Mouse (Mus musculus): ENCODE results near the gene Iqcc. TPM values are rescaled to one million over a fixed set of nuclear protein-coding genes. Genes with fewer than 3 reads are reported as not detected.
A peak's percentile ranks its signal among the peaks of the same experiment; 100 is the strongest.

Gene Iqcc
- total RNA-seq, 2 experiments from 2014 or later = 36.2 to 37.4 TPM

DNA sequence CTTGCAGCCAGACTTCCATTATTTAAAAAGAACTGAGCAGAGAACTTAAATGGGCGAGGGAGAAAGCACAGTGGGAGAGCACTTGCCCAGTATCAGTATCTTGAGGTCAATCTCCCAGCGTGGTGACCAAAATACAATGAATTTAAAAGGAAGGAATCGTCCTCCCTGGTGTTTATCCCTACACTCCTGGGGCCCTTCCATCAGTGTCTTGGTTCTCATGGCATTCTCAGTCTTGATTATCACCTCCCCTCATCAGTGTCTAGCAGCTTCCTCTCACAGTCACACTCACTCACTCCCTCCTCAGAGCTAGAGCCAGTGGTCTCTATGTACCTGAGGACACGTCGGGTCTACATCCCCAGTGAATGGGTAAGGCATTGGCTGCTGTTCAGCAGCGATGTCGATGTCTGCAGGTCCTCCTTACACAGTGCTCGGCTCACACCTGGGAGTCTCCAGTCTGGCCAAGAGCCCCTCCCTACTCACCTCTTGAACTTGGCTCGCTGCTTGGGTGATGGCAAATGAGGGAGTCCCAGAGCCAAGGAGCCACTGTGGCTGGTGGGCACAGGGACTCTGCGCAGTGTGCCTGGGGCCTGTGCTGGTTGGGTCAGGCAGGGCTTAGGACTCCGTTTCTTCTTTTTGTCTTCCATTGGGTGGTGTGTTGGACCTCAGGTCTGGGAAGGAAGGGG, 3.4 kb upstream of the Iqcc start:
- no peak for DNase-seq (ENCODE audit: low spot score in 2 of 2)

- no peak for DNase-seq (ENCODE audit: low spot score in 2 of 2)
Observed at GRCm38 (mm10) chr4:129621283-129621841, 2.5 kb upstream of the Iqcc start.

DNA sequence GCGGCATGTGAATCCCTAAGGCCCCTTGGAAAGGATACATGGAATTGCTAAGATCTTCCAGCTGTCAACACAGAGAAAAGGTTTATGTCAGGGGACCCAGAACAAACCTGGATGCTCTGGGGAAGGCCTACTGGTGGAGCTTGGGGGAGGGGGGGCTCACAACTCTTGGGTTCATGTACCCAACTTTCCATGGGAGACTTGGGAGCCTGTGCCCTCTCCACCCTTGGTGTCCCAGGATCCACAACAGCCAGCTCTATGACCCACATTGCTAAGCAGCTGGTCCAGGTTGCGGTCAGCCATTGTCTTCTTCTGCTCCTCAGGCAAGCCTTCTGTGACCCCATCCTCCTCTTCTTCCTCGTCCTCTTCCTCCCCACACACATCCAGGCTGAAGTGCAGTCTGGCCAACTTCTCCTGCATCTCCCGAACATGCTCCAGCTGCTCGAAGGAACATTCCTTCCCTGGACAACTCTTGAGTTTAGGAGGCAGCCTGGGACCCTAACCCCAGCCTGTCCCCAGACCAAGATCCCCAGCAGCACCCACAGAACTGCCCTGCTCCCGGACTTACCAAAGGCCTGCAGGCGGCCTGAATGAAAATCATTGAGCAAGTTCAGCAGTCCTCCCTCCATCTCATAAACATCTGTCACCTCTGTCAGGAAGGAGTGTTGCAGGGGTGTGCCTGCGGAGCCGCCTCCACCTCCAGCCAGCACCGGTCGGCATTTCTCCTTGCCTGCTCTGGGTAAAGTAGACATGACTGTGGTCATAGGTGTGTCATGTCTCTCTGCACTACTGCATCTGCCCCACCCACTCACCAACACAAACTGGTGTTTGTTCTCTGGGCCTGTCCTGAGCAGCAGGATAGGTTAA, 1.8 kb upstream of the Iqcc start:
- DNase-seq (ENCODE audit: low spot score in 2 of 2) = no peak

DNA sequence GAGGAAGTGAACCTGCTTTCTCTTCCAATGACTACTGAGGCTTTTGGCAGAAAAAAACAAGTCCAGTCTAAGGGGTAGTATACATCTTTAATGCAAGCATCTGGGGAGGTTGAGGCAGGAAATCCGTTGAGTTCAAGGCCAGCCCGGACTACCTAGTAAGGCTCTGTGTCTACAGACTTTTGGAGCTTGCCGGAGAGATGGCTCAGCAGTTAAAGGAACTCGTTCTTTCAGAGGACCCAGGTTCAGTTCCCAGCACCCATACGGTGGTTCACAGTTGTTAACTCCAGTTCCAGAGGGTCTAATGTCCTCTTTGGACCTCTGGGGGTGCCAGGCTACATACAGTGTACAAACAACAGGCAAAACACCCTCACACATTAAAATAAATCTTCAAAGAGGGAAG, 868 bp downstream of the Iqcc start:
- no peak for DNase-seq (ENCODE audit: low spot score in 2 of 2)

- DNase-seq (ENCODE audit: low spot score in 2 of 2) = no peak
Observed at GRCm38 (mm10) chr4:129617121-129617641, 1.7 kb downstream of the Iqcc start.

DNA sequence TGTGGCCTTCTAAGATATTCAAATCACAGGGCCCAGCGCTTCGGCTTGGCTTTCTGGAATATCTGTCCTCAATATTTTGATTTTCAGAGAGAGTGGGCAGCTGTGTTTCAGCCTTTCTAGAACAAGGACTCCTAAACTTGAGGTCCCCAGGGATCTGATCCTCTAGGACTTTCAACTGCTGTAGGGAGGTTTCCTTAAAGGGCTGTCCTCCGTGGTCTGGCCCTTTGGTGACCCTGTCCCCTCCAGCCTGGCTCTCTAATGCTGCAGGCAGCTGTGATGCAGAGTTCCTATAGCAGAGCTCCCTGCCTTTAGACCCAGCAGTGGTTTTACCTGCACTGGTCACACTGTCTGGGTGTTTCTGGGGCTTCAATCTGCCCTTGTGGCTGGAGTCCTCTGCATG, 2.3 kb downstream of the Iqcc start:
- no peak for DNase-seq (ENCODE audit: low spot score in 2 of 2)

GRCm38 (mm10) chr4:129615801-129616290, 3.1 kb downstream of the Iqcc start:
- DNase-seq (ENCODE audit: low spot score in 2 of 2) = no peak

DNA sequence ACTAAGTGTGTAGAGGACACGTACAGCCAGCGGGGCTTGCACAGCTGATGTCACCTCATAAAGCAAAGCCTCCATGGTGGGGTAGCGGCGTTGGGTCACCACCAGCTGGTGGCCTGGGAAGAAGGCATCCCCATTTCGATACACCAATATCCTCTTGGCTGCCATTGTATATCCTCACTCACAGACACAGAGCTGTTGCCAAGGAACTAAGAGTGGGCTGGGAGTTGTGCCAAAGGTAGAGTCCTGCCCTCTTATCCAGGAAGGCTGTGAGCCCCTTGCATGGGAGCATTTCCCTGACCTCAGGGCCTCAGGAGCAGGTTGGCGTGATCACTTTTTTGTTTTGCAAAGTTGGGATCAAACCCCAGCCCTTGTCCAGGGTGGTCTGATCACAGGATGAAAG, 4.8 kb downstream of the Iqcc start, which contains the start of gene Dcdc2b:
Gene Dcdc2b (minus strand): TSS at position 165 of the 400 bp plus-strand sequence.
- DNase-seq (ENCODE audit: low spot score in 2 of 2) = no peak

DNA sequence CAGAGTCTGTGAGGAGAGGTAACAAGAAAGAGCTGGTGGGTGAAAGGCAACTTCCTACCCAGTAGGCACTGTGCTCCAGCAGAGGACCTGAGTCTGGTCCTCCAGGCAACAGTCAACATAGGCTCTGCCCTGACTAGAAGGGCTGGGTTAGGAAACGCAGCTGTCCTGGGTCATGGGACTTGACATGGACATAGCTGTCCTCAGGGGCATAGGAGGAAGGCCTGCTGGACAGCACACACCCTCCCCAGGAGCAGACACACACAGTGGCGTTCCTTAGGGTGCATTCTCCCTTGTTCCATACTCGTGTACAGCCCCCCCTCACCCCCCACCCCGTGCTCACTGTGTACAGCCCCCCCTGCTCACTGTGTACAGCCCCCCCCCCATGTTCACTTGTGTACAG, 8.4 kb downstream of the Iqcc start:
- DNase-seq (ENCODE audit: low spot score in 2 of 2) = no peak

- no peak for DNase-seq (ENCODE audit: low spot score in 2 of 2)
Observed at GRCm38 (mm10) chr4:129610026-129610425, 8.9 kb downstream of the Iqcc start.

GRCm38 (mm10) chr4:129609139-129609631, 9.7 kb downstream of the Iqcc start:
- DNase-seq (ENCODE audit: low spot score in 2 of 2) = no peak

DNA sequence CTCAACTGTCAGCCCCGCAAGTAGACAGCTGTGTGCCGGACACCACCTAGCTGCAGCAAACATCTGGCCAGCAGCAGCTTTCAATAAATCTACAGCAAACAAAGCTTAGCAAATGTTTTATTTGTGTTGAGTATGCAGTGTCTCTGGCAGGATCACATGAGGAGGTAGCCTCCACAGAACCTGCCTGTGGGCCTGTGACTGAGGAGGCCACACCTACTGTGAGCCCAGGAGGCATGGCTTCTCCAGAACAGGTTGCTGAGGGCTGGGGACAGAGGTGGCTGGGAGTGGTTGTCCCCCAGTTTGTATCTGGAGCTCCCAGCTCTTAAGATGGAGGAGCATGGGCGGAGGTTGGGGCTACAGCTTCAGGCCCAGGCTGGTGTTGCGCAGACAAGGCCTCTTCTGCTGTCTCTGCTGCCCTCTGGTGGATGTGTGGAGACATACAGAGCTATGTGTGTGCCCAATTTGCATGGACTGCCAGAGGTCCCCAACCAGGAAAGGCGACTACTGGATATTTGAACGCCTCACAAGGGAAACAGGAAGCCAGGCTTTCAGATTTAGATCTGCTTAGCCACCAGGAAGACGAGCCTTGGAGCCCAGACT, 10.4 kb downstream of the Iqcc start:
- DNase-seq (ENCODE audit: low spot score in 2 of 2) = peak; percentile 70 to 85

- DNase-seq (ENCODE audit: low spot score in 2 of 2) = peak; percentile 80 to 88
Observed at GRCm38 (mm10) chr4:129600233-129601158, 18.4 kb downstream of the Iqcc start, which contains the start of the genes Eif3i and Tmem234. Gene Eif3i (minus strand): TSS chr4:129600648. Gene Tmem234 (plus strand): TSS chr4:129600668.

GRCm38 (mm10) chr4:129588865-129589264, 30.0 kb downstream of the Iqcc start:
- no peak for DNase-seq (ENCODE audit: low spot score in 2 of 2)

GRCm38 (mm10) chr4:129586943-129587342, 32.0 kb downstream of the Iqcc start:
- no peak for DNase-seq (ENCODE audit: low spot score in 2 of 2)

DNA sequence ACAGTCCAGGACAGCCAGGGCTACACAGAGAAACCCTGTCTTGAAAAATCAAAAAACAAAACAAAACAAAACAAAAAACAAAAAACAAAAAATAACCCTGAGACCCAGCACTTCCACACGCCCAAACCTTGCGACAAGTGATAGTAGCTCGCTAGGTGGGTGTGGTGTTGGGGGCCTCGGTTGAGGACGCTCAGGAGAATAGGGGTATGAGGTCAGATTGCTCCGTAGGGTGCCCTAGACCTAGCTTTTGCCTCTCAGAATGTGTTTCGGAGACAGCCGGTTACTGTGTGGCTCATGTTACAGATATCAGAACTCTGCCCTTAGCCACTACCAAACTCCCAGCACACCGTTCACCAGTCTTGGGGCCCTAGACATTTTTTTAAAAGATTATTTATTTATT, 33.1 kb downstream of the Iqcc start:
- no peak for DNase-seq (ENCODE audit: low spot score in 2 of 2)

DNA sequence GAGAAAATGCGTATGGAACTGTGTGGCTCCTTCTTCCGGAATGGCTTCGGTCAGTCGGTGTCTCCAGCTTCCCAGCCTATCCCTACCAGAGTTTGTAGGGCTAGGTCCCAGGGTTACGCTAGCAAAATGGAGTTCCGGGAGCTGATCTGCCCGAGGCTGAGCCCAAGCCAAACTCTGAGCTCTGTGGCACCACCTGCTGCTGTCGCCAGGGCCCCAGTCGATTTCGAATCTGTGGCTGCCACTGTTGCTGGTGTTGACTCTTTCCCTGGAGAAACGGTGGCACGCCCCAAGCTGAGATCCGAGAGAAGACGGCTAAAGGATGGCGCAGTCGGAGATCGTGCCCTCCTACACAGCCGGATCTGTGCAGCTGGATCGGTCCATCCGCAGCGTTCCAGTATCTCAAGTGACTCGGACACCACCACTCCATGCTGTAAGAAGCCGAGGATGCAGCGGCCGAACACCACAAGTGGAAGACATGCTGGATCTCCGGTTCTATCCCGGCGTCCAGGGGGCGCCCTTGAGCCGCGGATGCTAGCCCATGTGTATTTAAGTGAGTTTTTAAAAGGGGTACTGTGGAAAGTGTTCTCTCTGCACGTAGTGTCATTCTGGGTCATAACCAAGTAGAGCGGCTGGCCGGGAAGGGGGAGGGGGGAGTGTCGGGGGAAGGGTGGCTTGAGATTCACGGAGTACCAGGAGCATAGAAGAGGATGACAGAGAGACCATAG, 33.9 kb downstream of the Iqcc start:
- DNase-seq (ENCODE audit: low spot score in 2 of 2) = peak; percentile 64 to 92

- DNase-seq (ENCODE audit: low spot score in 2 of 2) = no peak
Observed at GRCm38 (mm10) chr4:129584370-129584769, 34.5 kb downstream of the Iqcc start.

GRCm38 (mm10) chr4:129582251-129582650, 36.6 kb downstream of the Iqcc start:
- no peak for DNase-seq (ENCODE audit: low spot score in 2 of 2)

All from layer of hippocampus, adult 18-20 months (tissue).